Mouse (Mus musculus): ENCODE measurements at regions not wholly inside any gene's neighbourhood (a gene's known extent, or its start where the extent isn't known, plus 50 kb on each side); places are given as distances from the start of the nearest gene placed in this dataset.

DNA sequence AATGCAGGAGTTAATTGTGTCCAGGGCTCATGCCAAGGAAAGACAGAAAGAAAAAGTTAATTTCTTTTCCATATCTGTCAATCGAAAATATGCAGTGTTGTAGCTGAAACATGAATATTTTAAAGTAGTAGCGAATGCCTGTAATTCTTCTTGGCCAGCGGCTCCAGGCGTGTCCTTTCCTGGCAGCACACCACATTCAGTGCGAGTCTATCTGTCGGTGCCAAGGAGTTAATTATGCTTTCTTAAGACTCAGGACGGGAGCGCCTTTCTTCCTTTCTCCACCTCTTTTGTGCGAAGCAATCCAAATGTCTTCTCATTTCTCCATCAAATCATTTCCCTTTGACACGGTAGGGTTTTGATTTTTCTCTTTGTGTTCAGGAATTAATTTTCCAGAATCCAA is 226.5 kb upstream of the Nrip1 start:
- no peak for DNase-seq (ENCODE audit: low spot score in 2 of 2)

DNA sequence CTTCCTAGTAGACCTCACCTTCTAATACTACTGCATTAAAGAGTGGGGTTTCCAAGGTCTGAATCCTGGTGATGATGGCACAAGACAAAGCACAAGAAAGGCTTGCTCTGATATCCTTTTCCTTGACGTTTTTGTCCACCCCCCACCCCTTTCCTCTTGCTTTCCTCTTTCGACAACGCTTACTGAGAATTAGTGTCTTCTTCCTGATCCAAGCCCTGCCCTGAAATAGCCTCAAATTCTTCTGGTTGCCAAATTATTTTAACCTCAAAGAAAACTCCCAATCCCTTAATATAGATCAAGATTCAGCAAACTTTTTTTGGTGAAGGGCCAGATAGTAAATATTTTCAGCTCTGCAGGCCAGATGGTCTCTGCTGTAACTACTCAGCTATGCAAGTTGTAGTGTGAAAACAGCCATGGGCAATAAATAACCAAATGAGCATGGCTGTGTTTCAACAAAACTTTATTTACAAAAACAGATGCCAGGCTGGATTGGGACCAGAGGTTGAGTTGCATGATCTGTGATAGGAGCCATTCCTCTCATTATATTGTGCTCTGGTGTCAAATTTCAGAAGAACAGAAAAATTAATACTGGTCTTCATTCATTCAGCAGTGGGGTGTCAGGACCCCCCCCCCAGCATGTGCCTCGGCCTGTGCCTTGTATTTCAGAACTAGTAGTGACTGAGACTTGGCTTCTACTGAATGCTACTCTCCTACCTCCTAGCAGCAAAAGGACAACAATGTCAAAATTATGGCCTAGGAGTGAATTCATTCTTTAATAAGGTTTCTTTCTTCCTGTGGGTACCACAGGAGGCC is 218.5 kb upstream of the Nrip1 start:
- DNase-seq (ENCODE audit: low spot score in 2 of 2): no peak

DNA sequence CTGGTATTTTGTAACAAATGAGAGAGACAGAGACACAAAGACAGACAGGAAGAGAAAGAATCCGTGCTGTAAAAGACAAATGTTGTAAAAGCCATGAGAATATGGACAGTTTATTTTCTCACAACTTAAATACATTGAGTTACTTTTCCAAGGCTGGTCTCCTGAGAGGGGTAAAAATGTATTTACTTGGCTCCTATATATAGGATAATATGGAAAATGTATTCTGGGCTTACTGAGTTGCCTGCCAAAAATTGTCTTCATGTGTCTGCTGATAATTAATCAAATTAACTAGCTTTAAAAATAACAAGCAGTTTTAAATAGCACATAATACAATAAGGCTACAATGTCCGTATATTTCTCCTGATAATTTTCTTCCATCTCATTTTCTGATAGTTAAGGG is 216.2 kb upstream of the Nrip1 start:
- no peak for DNase-seq (ENCODE audit: low spot score in 2 of 2)

DNA sequence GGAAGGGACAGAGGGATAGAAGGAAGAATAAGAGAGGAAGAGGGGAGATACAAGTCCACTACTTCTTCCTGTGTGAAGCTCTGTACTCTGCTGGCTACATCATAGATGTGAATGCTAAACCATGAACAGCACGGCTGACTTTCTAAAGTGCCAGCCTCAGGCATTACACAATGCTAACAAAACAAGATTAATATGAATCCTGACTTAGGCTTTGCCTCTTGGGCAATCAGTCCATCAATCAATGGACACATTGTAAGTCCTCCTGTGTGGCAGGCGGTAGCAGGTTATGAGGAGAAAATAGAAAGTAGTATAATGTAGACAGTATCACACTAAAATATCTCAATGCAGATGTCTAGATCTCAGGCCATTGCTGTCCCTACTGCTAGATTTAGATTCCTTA is 203.6 kb upstream of the Nrip1 start:
- no peak for DNase-seq (ENCODE audit: low spot score in 2 of 2)

DNA sequence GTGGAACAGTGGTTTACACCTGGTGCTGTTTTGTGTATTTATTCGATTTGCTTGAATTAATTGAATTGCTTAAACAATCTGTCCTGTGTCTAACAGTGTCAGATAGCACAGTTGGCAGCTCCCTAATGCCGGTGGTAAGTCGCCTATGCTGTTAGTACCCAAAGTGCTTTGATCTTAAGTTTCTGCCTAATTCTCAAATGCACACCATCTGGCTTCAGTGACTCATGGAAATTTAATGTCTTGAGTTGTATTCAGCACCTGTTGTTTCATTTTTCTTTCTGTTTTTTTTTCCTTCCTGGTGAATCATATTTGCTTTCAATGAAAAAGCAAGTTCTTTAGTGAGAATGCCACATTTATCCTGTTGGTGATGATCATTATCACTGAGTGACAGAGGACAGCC is 201.7 kb upstream of the Nrip1 start:
- no peak for DNase-seq (ENCODE audit: low spot score in 2 of 2)

DNA sequence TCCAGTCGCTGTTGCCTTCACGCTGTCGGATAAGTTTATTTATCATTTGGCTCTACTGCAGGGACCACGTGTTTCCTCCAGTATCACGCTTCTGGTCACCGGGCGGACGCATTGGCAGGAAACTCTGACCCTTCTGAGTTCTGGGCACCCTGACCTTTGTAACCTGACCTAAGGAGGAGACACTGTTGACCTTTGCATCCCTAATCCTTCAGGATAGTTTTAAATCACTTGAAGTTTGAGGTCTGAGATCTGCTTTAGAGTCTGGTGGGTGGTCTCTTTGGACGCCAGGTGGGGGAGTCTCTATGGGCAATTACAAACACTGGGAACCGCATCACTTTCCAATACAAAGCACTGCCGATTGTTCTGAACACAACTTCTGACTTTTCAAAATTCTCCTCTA is 192.6 kb upstream of the Nrip1 start:
- DNase-seq (ENCODE audit: low spot score in 2 of 2): no peak

DNA sequence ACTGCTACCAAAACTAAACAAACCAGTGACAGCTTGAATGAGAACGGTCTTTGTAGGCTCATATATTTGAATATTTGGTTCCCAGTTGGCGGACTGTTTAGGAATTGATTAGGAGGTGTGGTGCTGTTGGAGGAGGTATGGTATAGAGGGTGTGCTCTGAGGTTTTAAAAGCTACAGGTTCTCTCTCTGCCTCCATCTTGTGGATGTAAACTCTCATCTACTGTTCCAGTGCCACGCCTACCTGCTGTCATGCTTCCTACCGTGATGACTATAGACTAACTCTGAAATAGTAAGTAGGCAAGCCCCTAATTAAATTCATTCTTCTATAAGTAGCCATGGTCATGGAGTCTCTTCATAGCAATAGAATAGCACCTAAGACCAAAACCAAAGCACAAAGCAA is 181.2 kb upstream of the Nrip1 start:
- no peak for DNase-seq (ENCODE audit: low spot score in 2 of 2)

DNA sequence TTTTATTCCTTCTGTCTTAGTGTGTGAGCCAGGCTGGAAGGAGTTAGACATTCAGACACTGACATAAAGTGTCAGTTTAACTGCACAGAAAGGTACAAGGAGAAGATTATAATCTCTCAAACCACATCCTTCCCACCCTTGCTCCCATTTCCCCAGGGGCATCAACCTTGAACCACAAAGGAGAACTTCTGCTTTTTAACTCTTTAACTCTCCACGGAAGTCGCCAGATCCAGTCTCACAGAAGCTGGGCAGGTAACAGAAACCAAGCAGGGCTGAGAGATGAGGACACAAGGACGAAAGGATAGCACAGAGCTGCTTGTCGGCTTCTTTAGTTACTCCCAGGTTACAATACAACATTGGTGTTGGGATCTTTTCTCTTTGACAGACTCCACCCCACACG is 176.0 kb upstream of the Nrip1 start:
- DNase-seq (ENCODE audit: low spot score in 2 of 2): no peak

DNA sequence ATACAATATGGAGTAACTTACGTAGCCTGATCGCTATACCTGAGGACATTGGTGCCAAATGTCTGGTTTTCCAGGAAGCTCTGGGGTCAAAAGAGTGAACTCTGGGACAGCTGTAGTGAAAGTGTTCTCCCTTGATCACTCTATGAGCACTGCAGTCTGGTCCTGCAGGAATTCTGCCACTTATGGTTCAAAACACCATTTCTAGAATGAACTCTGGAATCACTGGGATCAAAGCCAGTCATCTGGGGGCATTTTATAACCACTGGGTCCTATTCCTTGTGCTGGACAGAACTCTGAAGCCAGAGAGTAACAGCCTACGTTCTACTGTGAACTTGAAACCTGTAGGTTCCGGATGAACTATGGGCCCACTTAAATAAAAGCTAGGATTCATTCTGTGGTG is 173.5 kb upstream of the Nrip1 start:
- DNase-seq (ENCODE audit: low spot score in 2 of 2): no peak

DNA sequence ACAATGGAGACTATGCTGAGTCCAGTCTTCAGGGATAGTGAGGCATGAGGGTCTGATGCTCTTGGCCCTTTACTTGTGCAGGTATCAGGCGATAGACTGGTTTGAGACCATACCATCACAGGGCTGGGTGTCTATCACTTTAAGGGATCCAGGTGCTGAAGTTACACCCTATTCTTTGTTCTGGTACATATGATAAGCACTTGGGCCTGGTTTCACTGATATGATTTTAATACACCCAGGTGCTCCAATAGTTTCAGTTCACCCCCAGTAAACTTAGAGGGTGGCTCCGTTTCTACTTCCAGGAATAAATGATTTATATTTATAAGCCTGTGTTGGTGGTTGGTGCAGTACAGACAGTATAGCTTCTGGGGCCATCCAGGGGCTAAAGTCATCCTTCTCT is 173.0 kb upstream of the Nrip1 start:
- DNase-seq (ENCODE audit: low spot score in 2 of 2): no peak

DNA sequence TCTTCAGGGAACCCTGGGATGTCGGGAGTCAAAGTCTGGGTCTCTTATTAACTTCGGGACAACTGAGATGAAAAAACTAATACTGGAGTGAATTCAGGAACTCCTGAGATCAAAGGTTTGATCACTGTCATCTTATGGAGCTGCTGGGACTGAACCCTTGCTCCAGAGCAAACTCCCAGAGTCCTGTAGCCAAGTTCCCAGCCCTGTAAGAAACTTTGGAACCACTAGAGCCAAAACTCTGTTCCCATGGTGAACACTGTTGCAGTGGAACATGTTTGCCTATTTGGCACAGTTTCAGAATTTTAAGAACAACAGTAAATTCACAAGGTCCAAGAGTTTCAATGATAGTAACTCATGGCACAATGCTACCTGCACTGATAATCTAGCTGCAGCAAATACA is 172.3 kb upstream of the Nrip1 start:
- DNase-seq (ENCODE audit: low spot score in 2 of 2): no peak

DNA sequence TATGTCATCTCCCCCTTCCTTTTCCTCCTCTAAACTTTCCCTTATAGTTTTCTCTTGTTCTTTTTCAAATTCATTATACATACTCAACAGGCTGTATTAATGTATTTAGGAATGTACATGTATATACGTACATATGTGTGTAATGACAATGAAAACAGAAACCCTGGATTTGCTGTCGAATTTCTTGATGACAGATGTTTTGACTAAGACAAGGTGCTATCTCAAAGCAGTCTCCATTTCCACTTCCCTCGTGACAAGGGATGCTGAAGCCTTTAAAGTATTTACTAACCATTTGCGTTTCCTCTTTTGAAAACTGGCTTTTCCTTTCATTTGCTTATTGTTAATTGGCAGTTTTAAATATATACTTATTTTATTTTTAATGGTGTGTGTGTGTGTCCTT is 171.3 kb upstream of the Nrip1 start:
- DNase-seq (ENCODE audit: low spot score in 2 of 2): no peak

DNA sequence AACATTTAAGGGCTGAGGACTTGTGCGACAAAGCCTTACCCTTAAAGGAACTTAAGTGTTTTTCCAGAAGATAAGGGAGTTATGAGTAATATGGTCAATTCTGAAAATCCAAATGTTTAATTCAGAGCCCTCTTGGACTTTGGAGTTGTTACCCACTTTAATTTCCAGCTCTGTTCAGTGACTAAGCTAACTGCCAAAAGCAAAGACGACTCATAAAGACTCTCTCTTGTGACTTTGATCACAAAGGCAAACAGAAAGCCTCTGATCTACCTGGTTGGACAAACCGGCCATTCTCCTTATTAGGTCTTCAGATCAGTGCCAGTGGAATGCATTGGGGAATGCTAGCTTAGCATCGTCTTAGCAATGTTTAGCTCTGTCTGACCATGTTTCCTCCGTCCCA is 167.3 kb upstream of the Nrip1 start:
- no peak for DNase-seq (ENCODE audit: low spot score in 2 of 2)

DNA sequence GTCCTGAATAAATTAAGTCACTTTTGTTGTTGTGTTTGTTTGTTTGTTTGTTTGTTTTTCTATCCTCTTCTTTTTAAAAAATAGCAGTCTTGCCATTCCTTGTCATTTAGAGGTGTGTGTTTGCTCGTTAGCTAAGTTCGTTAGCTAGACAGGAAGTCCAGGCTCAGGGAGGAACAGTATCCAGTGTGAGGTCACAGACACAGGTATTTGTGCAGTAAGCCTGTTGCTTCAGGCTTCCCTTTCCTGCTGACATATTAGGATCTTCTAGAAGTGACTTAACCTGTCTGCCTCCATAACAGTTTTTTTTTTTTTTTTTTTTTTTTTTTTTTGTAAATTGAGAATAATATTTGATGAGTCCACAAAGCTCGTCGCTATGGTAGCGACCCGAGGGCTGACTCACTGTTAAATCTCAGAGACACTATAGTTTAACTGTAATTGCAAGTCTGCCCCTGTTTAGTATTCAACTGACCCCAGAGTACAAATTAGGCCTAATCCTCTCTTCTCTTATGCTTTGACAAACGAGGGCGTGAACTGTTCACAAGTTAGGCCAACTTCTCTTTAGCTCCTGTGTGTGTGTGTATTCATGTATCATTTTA is 166.8 kb upstream of the Nrip1 start:
- no peak for DNase-seq (ENCODE audit: low spot score in 2 of 2)

DNA sequence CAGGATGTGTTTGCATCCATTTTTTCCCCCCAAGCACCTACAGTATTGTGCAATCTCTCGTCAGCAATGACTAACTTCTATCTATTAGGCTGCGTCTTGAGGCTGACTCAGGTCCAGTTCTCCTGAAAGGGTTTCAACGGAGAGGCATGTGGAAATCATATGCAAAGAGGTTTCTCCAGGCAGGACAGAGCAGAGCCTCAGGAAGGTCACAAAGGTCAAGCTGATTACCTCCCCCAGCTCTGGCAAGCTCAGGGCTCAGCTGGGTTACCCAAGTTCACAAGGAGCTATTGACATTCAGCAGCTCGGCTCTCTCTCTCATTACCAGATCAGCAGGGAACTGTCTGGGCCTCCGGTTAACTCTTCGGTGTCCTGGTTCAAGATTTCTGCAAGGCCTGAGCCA is 166.0 kb upstream of the Nrip1 start:
- no peak for DNase-seq (ENCODE audit: low spot score in 2 of 2)

DNA sequence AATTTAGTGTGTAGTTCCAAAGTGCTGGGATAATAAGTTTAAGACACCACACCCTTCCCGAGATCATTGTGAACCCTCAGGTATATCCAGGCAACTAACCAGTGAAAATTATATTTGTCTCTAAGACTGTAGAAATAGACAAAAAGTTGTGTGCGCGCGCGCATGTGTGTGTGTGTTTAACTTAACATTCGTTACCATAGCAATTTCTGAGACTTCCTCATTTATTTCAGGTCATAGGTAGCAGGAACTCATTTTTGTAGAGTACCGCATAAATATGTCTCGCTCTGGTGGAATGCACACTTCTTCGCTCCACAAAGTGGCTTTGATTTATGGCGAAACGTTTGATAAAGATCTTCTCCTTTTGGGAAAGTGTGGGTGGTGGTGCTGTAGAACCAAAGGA is 164.2 kb upstream of the Nrip1 start:
- no peak for DNase-seq (ENCODE audit: low spot score in 2 of 2)

DNA sequence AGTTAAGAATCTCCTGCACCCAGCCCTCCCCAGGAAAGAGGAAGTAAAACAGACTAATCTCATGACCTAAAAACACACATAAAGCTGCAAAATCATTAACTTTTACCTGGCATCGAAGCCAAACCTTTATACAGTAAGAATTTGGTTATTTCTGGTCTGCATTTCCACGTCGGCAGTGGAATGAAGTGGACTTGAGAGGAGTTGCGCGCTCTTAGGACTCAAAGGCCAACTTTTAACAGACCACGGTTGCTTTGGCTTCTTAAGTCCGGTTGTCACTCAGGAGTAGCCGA is 159.2 kb upstream of the Nrip1 start:
- no peak for DNase-seq (ENCODE audit: low spot score in 2 of 2)

DNA sequence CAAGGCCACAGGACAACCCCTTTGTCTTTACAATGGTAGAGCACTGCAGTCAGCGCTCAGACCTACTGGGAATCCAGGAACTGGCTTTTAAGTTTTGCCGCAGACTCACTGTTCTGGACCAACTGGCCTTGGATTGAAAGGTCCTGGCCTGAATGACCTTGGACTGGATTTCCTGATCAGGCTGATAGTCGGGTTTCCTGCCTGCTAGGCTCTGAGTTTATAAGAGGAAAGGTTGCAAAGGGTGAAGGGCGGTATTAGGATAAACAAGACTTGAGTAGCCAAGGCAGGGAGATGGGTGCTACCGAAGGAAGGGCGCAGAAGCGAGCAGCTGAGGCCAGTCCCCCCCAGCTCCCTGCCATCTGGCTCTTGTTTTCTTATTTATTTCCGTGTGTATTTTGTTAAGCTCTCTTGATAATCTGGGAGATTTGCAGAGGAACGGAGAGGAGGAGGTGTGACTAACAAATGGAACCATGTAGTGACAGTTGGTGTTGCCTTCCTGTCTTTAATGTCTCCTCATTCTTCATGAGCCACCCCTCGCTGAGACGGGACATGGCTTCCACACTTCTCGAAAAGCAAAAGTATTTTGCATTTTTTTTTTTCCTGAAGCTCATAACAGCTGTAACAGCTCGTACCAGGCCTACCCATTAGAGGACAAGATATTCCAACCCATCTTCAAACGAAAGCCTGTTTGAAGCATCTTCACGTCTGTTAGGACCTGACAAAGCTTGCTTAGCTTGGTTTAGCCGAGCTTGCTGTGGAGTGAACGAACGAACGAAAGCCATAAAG is 158.7 kb upstream of the Nrip1 start:
- no peak for DNase-seq (ENCODE audit: low spot score in 2 of 2)

DNA sequence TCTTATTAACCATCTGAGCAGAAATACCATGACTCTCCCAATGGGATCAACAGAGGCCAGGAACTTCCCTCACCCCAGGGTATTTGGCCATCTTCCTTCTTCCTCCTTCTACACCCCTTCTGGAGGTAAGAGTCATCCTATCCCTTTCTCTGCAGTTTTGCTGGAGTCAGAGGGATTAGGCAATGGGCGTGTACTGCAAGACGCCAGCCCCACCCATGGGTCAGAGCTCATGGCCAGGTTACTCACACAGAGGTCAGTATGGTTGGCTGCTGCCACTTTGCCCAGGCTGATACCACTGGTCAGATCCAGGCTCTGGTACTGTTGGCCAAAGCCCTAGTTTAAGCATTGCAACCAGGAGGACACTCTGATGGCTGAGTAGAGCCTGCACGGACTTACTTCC is 157.3 kb upstream of the Nrip1 start:
- DNase-seq (ENCODE audit: low spot score in 2 of 2): no peak

DNA sequence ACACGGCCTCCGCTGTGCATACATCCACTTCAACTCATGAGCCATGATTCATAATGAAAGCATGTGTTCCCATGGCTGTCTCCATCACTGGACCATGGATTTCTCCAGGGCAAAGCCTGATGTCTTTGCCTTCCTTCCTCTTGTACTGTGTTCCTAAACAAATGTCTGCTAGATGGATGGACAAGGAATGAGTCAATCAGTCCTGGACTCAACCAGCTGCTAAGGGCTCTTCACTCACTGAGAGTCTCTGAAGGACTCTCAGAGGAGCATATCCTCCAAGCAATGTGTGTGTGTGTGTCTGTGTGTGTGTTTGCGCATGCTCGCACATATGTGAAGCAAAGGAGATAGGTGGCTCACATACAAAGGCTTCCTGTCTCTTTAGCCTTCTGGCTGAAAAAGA is 156.0 kb upstream of the Nrip1 start:
- no peak for DNase-seq (ENCODE audit: low spot score in 2 of 2)

DNA sequence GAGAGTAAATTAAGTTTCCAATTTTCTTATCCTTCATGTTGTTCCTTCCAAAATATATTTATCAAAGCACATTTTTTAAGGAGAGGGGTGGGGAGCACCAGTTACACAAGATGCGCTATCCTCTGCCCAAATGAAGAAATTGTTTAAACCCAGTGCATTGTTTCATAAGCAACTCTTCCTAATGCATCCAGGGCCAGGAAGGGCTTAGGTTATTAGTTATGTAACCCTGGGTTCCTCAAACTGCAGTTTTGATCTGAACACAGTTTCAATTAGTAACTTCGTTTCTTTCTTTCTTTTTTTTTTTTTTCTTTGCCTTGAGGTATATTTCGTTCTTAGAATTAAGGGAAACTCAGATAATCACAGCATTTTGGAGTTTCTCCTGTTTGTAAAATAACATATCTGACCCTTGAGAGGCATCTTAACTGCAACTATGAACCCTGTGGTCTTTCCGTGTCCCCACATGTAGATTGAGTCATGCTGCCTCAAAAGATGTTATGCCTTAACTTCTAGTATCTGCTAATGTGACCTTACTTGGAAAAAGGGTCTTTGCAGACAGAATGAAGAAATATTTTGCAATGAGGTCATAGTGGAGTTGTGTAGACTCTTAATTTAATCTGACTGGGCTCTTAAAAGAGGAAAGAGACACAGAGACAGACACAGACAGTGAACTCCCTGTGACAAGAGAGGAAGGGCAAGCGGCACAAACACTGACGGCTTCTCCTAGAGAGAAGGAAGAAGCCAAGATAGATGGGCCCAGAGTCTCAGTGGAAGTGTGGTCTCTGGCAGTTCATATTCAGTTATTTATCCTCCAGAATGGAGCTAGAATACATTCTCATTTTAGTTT is 153.7 kb upstream of the Nrip1 start:
- no peak for DNase-seq (ENCODE audit: low spot score in 2 of 2)

DNA sequence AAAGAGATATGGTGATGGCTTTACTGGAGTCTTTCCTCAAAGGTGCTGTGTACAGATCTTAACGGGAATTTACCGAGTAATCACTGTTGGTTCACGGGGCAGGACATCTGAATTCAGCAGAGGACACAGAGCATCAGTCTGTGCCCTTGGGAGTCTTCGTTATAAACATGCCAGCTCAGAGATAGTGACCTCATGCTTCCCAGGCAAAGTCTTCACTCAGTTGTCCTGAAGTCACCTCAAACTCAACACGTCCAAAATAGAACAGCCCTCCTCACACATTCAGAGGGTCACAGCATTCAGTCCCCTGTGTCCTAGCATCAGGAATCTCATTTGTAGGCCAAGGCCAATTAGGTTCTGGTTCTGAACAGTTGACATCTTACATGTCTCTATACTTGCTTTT is 151.9 kb upstream of the Nrip1 start:
- no peak for DNase-seq (ENCODE audit: low spot score in 2 of 2)

Measured in adrenal gland, postnatal 4 days (tissue).